Mouse (Mus musculus) CH12.LX (cell line): Measurements from ENCODE around the gene Cpeb3.

ENCODE experiments used
- CTCF ChIP-seq, 2 experiments: IDR thresholded peaks in 1 of 2; conservative IDR thresholded peaks in 1 of 2; 2 replicates each; pipeline ENCODE4 v1.5.1; 2011 to 2012; ENCODE audit warnings: low read depth in 2 of 2, low read length in 2 of 2, improper control_type of control experiment in 1 of 2, inconsistent platforms in 1 of 2, mild to moderate bottlenecking in 1 of 2, moderate library complexity in 1 of 2
- HCFC1 ChIP-seq: IDR thresholded peaks from 2 replicates; pipeline ENCODE4 v1.6.1; 2012; ENCODE audit warnings: low read depth, mild to moderate bottlenecking, inconsistent platforms, low read length, improper control_type of control experiment
- KAT2A ChIP-seq: IDR thresholded peaks from 2 replicates; pipeline ENCODE4 v1.6.1; 2012; ENCODE audit warnings: low read length, improper control_type of control experiment, inconsistent platforms; ENCODE audit not compliant: insufficient replicate concordance
- MAFK ChIP-seq: IDR thresholded peaks from 2 replicates; pipeline ENCODE4 v1.6.1; 2011; ENCODE audit warnings: low read length, improper control_type of control experiment; ENCODE audit not compliant: insufficient replicate concordance
- MAX ChIP-seq: IDR thresholded peaks from 2 replicates; pipeline ENCODE4 v1.6.1; 2011; ENCODE audit warnings: low read length, improper control_type of control experiment
- MEF2A ChIP-seq: IDR thresholded peaks from 2 replicates; pipeline ENCODE4 v1.6.1; 2014; ENCODE audit warnings: low read depth, mild to moderate bottlenecking, inconsistent platforms, low read length, improper control_type of control experiment, borderline replicate concordance
- MYC ChIP-seq: IDR thresholded peaks from 2 replicates; pipeline ENCODE4 v1.6.1; 2011; ENCODE audit warnings: low read depth, mild to moderate bottlenecking, improper control_type of control experiment, low read length
- NELFE ChIP-seq: IDR thresholded peaks from 2 replicates; pipeline ENCODE4 v1.6.1; 2011; ENCODE audit warnings: low read depth, low read length, improper control_type of control experiment
- POLR2A ChIP-seq: IDR thresholded peaks from 2 replicates; pipeline ENCODE4 v1.6.1; 2011; ENCODE audit warnings: low read depth, mild to moderate bottlenecking, improper control_type of control experiment, low read length
- SMC3 ChIP-seq: IDR thresholded peaks from 2 replicates; pipeline ENCODE4 v1.6.1; 2011; ENCODE audit warnings: low read depth, low read length, improper control_type of control experiment
- ZC3H11A ChIP-seq: IDR thresholded peaks from 2 replicates; pipeline ENCODE4 v1.6.1; 2012; ENCODE audit warnings: low read depth, mild to moderate bottlenecking, inconsistent platforms, low read length, improper control_type of control experiment

DNA sequence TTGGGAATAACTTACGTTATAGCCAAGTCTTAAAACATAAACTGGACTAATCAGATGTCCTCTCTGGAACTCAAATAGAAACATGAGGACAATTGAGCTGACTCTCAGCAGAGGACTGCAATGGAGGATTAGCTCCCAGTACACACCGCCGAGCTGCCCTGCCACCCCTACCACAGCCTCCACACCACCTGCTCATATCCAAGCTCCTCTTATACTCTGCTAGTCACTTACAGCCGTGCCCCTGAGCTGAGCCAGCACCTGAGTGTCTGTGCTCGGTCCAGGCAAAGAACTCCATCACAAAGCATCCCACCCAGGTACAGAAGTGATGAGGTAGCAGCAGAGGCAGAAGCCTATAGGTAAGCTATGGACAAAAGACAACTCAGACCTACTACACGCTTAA lies 129.2 kb downstream of the Cpeb3 start:
- TF ChIP-seq POLR2A: no peak
- no peak for TF ChIP-seq SMC3
- no peak for TF ChIP-seq KAT2A
- no peak for TF ChIP-seq ZC3H11A
- TF ChIP-seq MAX: no peak
- no peak for TF ChIP-seq CTCF (conservative IDR thresholded peaks at IDR 0.05 in 1 of 2, IDR thresholded peaks at IDR 0.05 in 1 of 2; ENCODE audit: low read depth in 2 of 2, low read length in 2 of 2)
- TF ChIP-seq MYC: no peak
- TF ChIP-seq MAFK: no peak
- TF ChIP-seq NELFE: no peak
- no peak for TF ChIP-seq HCFC1
- no peak for TF ChIP-seq MEF2A
